In genomic region chr12:101718054-101718754, GRCm38 (mm10) we compare ENCODE assay signal across 8 mouse cellular contexts. TPM values are rescaled to one million over a fixed set of nuclear protein-coding genes. Genes with fewer than 3 reads are reported as not detected.
DNase-seq lines count a peak whose midpoint lies in the region; ATAC-seq and TF ChIP-seq lines count a peak whose summit lies in the region.

Gene Tc2n (minus strand): TSS chr12:101718523.

- ATAC-seq in forebrain, embryonic 12.5 days (ENCODE audit: low FRiP score), result peak; percentile 96

- no peaks in the 10 kb centered on the region for H3K27me3 ChIP-seq in ES-Bruce4 (ENCODE audit: control insufficient read depth, insufficient read depth, low read length, poor library complexity, severe bottlenecking)
- H3K27me3 ChIP-seq in forebrain, embryonic 12.5 days, result peaks cover 11% of the 10 kb centered on the region

- intact Hi-C loops in heart, postnatal 36 days (cut with DNase I), result no loop called here

- peak within 1 kb of the TSS; percentile 98 for H3K4me2 ChIP-seq in forebrain, embryonic 12.5 days

- DNase-seq in c-Kit-positive CD71-positive TER-119-positive erythroid progenitor cells, embryonic 14.5 days (ENCODE audit: low spot score), result peak; percentile 20
- peak; percentile 42 to 58 for DNase-seq in heart, postnatal 36 days
- peak; percentile 3 for DNase-seq in layer of hippocampus, adult 9-11 months
- DNase-seq in lung, postnatal 14 days, result peak; percentile 91
- DNase-seq in ovary, postnatal 36 days (ENCODE audit: low spot score), result peak; percentile 85
- peak; percentile 93 to 98 for DNase-seq in urinary bladder, adult 18-20 months (ENCODE audit: low spot score in 2 of 2)

- TF ChIP-seq EP300 in ES-Bruce4 (IDR thresholded peaks at IDR 0.05; ENCODE audit: insufficient read depth, low read depth, low read length), result no peak

- TF ChIP-seq POLR2A in ES-Bruce4 (IDR thresholded peaks at IDR 0.05; ENCODE audit: insufficient read depth, low read length), result no peak

- no peak within 1 kb of the TSS for H3K27ac ChIP-seq in ES-Bruce4 (ENCODE audit: insufficient read depth, low read length)
- no peak within 1 kb of the TSS for H3K27ac ChIP-seq in forebrain, embryonic 12.5 days

- peak within 1 kb of the TSS; percentile 79 for H3K4me3 ChIP-seq in ES-Bruce4 (ENCODE audit: low read depth, low read length)
- H3K4me3 ChIP-seq in forebrain, embryonic 12.5 days (replicated peaks), result peak within 1 kb of the TSS; percentile 70

- H3K4me1 ChIP-seq in ES-Bruce4 (ENCODE audit: control insufficient read depth, insufficient read depth, low read length), result no peaks in the 10 kb centered on the region
- H3K4me1 ChIP-seq in forebrain, embryonic 12.5 days, result peaks cover 8% of the 10 kb centered on the region

- under 1% methylated on average over 70 of the region's 75 CpGs for WGBS in forebrain, embryonic 12.5 days

- no peaks in the 10 kb centered on the region for H3K36me3 ChIP-seq in ES-Bruce4 (ENCODE audit: control insufficient read depth, insufficient read depth, low read length, poor library complexity, severe bottlenecking)
- no peaks in the 10 kb centered on the region for H3K36me3 ChIP-seq in forebrain, embryonic 12.5 days (replicated peaks)

- no peak for TF ChIP-seq CTCF in ES-Bruce4 (IDR thresholded peaks at IDR 0.05; ENCODE audit: low read depth, low read length)

- peak within 1 kb of the TSS; percentile 78 for H3K9ac ChIP-seq in ES-Bruce4 (ENCODE audit: low read depth, poor library complexity, severe bottlenecking)
- peak within 1 kb of the TSS; percentile 53 for H3K9ac ChIP-seq in forebrain, embryonic 12.5 days

- no peaks in the 10 kb centered on the region for H3K9me3 ChIP-seq in ES-Bruce4 (replicated peaks; ENCODE audit: control insufficient read depth, insufficient read depth, low read length, poor library complexity, severe bottlenecking)
- H3K9me3 ChIP-seq in forebrain, embryonic 12.5 days, result no peaks in the 10 kb centered on the region

RNA-seq across cellular contexts. Expression of gene Tc2n, which starts in this region (rescaled TPM):
- 4.4 and 5.0 TPM in 2 replicates for polyA plus RNA-seq in ES-Bruce4 (2011; ENCODE audit: insufficient read depth, insufficient read length, low read depth, missing spikeins)
- polyA plus RNA-seq in forebrain, embryonic 12.5 days (2016; fragmentation: Nextera tagmentation; extraction: Ambion mirVana), result 0.12 and 0.20 TPM in 2 replicates
- total RNA-seq in heart, postnatal 36 days (2021), result under 1 TPM; 0.65 to 0.97 TPM

Comparison
In these comparisons a context has a peak if more than half of its experiments do, and no peak if none do; other contexts are left out.
1. Peak in ATAC-seq, H3K4me3 ChIP-seq, H3K9ac ChIP-seq and H3K4me2 ChIP-seq in forebrain, embryonic 12.5 days; RNA of the gene not detected or under 1 TPM.
2. Peak in DNase-seq in heart, postnatal 36 days; RNA of the gene not detected or under 1 TPM.
3. DNase-seq: peak in every context shown above with its lines; median percentile 96 in urinary bladder, adult 18-20 months; 91 in lung, postnatal 14 days; 85 in ovary, postnatal 36 days; 50 in heart, postnatal 36 days; 20 in c-Kit-positive CD71-positive TER-119-positive erythroid progenitor cells, embryonic 14.5 days; 3 in layer of hippocampus, adult 9-11 months.